Mouse (Mus musculus) midbrain, embryonic 16.5 days (tissue): ENCODE data around the gene Adarb2. TPM values are rescaled to one million over a fixed set of nuclear protein-coding genes. Genes with fewer than 3 reads are reported as not detected.
"Not testable (repeated sequence)": the region's sequence is repeated elsewhere in the genome, so short reads cannot be mapped to it uniquely, and the experiment has no call there.

Experiments used
- ATAC-seq: fragments of 200-750 bp; cut with Nextera tagmentation; 2 replicates; pipeline ENCODE4 v1.8.0; 2017; ENCODE audit warnings: moderate TSS enrichment
- H3K27ac ChIP-seq: fragments of 300-500 bp; sonication (generic); 2 replicates; pipeline ENCODE4 v1.5.1; 2014; ENCODE audit warnings: mild to moderate bottlenecking, low read length, mixed read lengths
- H3K27me3 ChIP-seq: fragments of 300-500 bp; sonication (generic); 2 replicates; pipeline ENCODE4 v1.6.1; 2014; ENCODE audit warnings: low read depth, low read length, mixed read lengths; ENCODE audit not compliant: control insufficient read depth, insufficient read depth
- H3K36me3 ChIP-seq: fragments of 300-500 bp; sonication (generic); 2 replicates; pipeline ENCODE4 v1.6.1; 2014; ENCODE audit warnings: mild to moderate bottlenecking, low read length, moderate library complexity, mixed read lengths; ENCODE audit not compliant: control insufficient read depth, insufficient read depth
- H3K4me1 ChIP-seq: fragments of 300-500 bp; sonication (generic); 2 replicates; pipeline ENCODE4 v1.6.1; 2014; ENCODE audit warnings: mild to moderate bottlenecking, low read length, mixed read lengths; ENCODE audit not compliant: control insufficient read depth, insufficient read depth
- H3K4me2 ChIP-seq: fragments of 300-500 bp; sonication (generic); 2 replicates; pipeline ENCODE4 v1.6.1; 2014; ENCODE audit warnings: mild to moderate bottlenecking, low read length, mixed read lengths
- H3K4me3 ChIP-seq: fragments of 300-500 bp; sonication (generic); 2 replicates; pipeline ENCODE4 v1.5.1; 2014; ENCODE audit warnings: low read depth, mild to moderate bottlenecking, low read length, moderate library complexity, mixed read lengths
- H3K9ac ChIP-seq: fragments of 300-500 bp; sonication (generic); 2 replicates; pipeline ENCODE4 v1.6.1; 2014; ENCODE audit warnings: low read depth, low read length, mixed read lengths
- H3K9me3 ChIP-seq: fragments of 300-500 bp; sonication (generic); replicated peaks from 2 replicates; pipeline ENCODE4 v1.6.1; 2014; ENCODE audit warnings: mild to moderate bottlenecking, low read length, mixed read lengths; ENCODE audit not compliant: control insufficient read depth, poor library complexity, severe bottlenecking
- WGBS: fragments of 180-500 bp; shearing (Covaris S2); extraction: QIAGEN DNeasy Blood & Tissue Kit; methylation state at CpG from one replicate; pipeline ENCODE4 v1.1.7; 2014; 5-methylcytosine and 5-hydroxymethylcytosine counted together
- polyA plus RNA-seq: library from polyadenylated mRNA; unstranded; fragments of >200 nt; fragmentation: Nextera tagmentation; extraction: Ambion mirVana; gene quantifications from 2 replicates; pipeline ENCODE4 v1.2.1, GENCODE M21; 2015

Adarb2 gene
- polyA plus RNA-seq, 1 experiment from 2014 or later, result 30.2 TPM

- ATAC-seq, result peak; percentile 84
These were observed 384.8 kb downstream of the Adarb2 start for GRCm38 (mm10) chr13:8587447-8587846.

GRCm38 (mm10) chr13:8590460-8590859, 387.8 kb downstream of the Adarb2 start:
- Histone ChIP-seq H3K27me3 (no peaks in the 10 kb centered on the region), H3K27ac (no peak overlapping the region), H3K4me1 (no peaks in the 10 kb centered on the region), H3K9me3 (no peaks in the 10 kb centered on the region), H3K36me3 (no peaks in the 10 kb centered on the region), H3K4me2 (no peak overlapping the region), H3K9ac (no peak overlapping the region), H3K4me3 (no peak overlapping the region)
- 76% methylated on average over 3 of the region's 3 CpGs for WGBS
- ATAC-seq, result no peak

More at GRCm38 (mm10) chr13:8587447-8587846, 384.8 kb downstream of the Adarb2 start:
- no peak overlapping the region for H3K27ac ChIP-seq
- 74% methylated on average over 7 of the region's 7 CpGs for WGBS
- no peaks in the 10 kb centered on the region for H3K36me3 ChIP-seq
- no peak overlapping the region for H3K4me2 ChIP-seq
- H3K9ac ChIP-seq, result no peak overlapping the region
- no peaks in the 10 kb centered on the region; the same call in 1 of the 2 replicates for H3K4me1 ChIP-seq
- no peak overlapping the region for H3K4me3 ChIP-seq
- H3K27me3 ChIP-seq, result no peaks in the 10 kb centered on the region
- H3K9me3 ChIP-seq, result no peaks in the 10 kb centered on the region

- no peak for ATAC-seq
- Histone ChIP-seq H3K4me2 (no peak overlapping the region), H3K36me3 (no peaks in the 10 kb centered on the region), H3K9ac (no peak overlapping the region), H3K4me1 (no peaks in the 10 kb centered on the region), H3K9me3 (no peaks in the 10 kb centered on the region), H3K4me3 (no peak overlapping the region), H3K27ac (no peak overlapping the region), H3K27me3 (no peaks in the 10 kb centered on the region)
- WGBS, result 74% methylated on average over 4 of the region's 4 CpGs
These were observed 394.4 kb downstream of the Adarb2 start for GRCm38 (mm10) chr13:8596977-8597646.

GRCm38 (mm10) chr13:8597647-8598017, 395.0 kb downstream of the Adarb2 start:
- Histone ChIP-seq H3K27ac (no peak overlapping the region), H3K4me2 (no peak overlapping the region), H3K4me3 (no peak overlapping the region), H3K36me3 (no peaks in the 10 kb centered on the region), H3K4me1 (no peaks in the 10 kb centered on the region), H3K9me3 (no peaks in the 10 kb centered on the region), H3K27me3 (no peaks in the 10 kb centered on the region), H3K9ac (no peak overlapping the region)
- 57% methylated on average over 6 of the region's 6 CpGs for WGBS
- ATAC-seq, result no peak

GRCm38 (mm10) chr13:8605645-8606044, 403.0 kb downstream of the Adarb2 start:
- Histone ChIP-seq H3K27me3 (no peaks in the 10 kb centered on the region), H3K4me3 (no peak overlapping the region), H3K36me3 (no peaks in the 10 kb centered on the region), H3K27ac (no peak overlapping the region), H3K9me3 (no peaks in the 10 kb centered on the region), H3K9ac (no peak overlapping the region), H3K4me2 (no peak overlapping the region), H3K4me1 (peaks cover under 1% of the 10 kb centered on the region; the same call in 1 of the 2 replicates)
- WGBS, result 93% methylated on average over 2 of the region's 2 CpGs
- no peak for ATAC-seq

- Histone ChIP-seq H3K9ac (no peak overlapping the region), H3K4me2 (no peak overlapping the region), H3K4me1 (peaks cover 6% of the 10 kb centered on the region), H3K9me3 (no peaks in the 10 kb centered on the region), H3K36me3 (no peaks in the 10 kb centered on the region), H3K27ac (no peak overlapping the region), H3K4me3 (no peak overlapping the region), H3K27me3 (no peaks in the 10 kb centered on the region)
- ATAC-seq, result no peak
- WGBS, result 79% methylated on average over 12 of the region's 12 CpGs
These were observed 405.4 kb downstream of the Adarb2 start for GRCm38 (mm10) chr13:8608040-8608439.

- not testable (repeated sequence) for H3K9ac ChIP-seq, H3K36me3 ChIP-seq, H3K27ac ChIP-seq, H3K4me2 ChIP-seq, H3K4me1 ChIP-seq, H3K9me3 ChIP-seq, ATAC-seq, H3K27me3 ChIP-seq, H3K4me3 ChIP-seq
- 94% methylated on average over 6 of the region's 6 CpGs for WGBS
These were observed 406.3 kb downstream of the Adarb2 start for GRCm38 (mm10) chr13:8608918-8609317.

- peaks cover 6% of the 10 kb centered on the region for H3K4me1 ChIP-seq
- H3K36me3 ChIP-seq, result no peaks in the 10 kb centered on the region
- H3K27me3 ChIP-seq, result no peaks in the 10 kb centered on the region
- WGBS, result 58% methylated on average over 8 of the region's 8 CpGs
- no peak overlapping the region for H3K4me2 ChIP-seq
- no peaks in the 10 kb centered on the region for H3K9me3 ChIP-seq
- no peak overlapping the region for H3K9ac ChIP-seq
- 0 out of 2 replicates have a peak overlapping the region, but pooled peaks have one; percentile 33 for H3K27ac ChIP-seq
- no peak for ATAC-seq
- no peak overlapping the region for H3K4me3 ChIP-seq
These were observed 408.3 kb downstream of the Adarb2 start for GRCm38 (mm10) chr13:8610956-8611355.

- no peaks in the 10 kb centered on the region for H3K27me3 ChIP-seq
- H3K4me2 ChIP-seq, result no peak overlapping the region
- no peaks in the 10 kb centered on the region for H3K9me3 ChIP-seq
- no peaks in the 10 kb centered on the region for H3K36me3 ChIP-seq
- ATAC-seq, result peak; percentile 74
- no peak overlapping the region; the same call in 1 of the 2 replicates for H3K27ac ChIP-seq
- peaks cover 6% of the 10 kb centered on the region for H3K4me1 ChIP-seq
- H3K4me3 ChIP-seq, result no peak overlapping the region
- 51% methylated on average over 14 of the region's 14 CpGs for WGBS
- no peak overlapping the region for H3K9ac ChIP-seq
These were observed 410.1 kb downstream of the Adarb2 start for GRCm38 (mm10) chr13:8612618-8613391.
